Mouse (Mus musculus) right cerebral cortex, postnatal 4 days (tissue): ENCODE data around the gene Xpo1.
A peak's percentile ranks its signal among the peaks of the same experiment; 100 is the strongest.
"Not testable (repeated sequence)": the region's sequence is repeated elsewhere in the genome, so short reads cannot be mapped to it uniquely, and the experiment has no call there.

Experiments
- DNase-seq: peaks from one replicate; pipeline ENCODE4 v3.0.0-alpha.2; 2022

Xpo1 gene

DNA sequence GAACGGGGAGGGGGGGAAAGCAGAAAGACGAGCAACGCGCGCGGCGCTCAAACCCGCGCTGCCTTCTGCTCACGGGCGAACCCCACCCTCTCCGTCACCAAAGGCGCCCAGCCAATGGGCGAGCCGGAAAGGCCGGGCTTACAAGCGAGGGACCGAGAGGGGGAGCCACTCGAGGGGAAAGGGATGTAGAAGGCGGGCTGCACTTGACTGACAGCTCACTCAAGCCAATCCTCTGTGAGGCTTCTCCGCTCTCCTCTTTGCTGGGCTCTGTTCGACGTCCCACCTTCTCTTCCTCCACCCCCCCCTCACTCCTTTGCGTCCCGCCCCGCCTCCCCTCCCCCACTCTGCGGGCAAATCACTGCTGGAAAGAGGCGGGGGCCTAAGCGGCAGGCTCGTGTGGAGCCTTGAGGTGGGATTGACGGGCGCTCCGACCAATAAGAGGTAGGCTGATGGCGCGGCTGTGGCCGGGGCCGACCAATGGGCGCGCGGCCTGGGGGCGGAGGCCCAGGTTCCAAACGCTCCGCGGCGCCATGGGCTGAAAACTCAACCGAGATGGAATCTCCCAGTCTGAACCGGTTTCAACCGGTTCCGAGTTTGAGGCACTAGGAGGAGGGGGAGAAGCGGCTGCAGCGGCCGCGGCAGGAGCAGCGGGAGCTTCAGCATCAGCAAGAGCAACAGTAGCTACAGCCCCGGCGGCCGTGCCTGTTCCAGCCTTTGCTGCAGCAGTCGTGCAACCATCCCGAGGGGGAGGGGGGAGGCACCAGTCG lies at the start of gene Xpo1:
Gene Xpo1 (plus strand): TSS at position 615 of the 767 bp plus-strand sequence.
- peak; percentile 100 for DNase-seq

GRCm38 (mm10) chr11:23209717-23210116 lies 46.1 kb upstream of the Xpo1 start:
- no peak for DNase-seq

- peak; percentile 7 for DNase-seq
These were observed 45.0 kb upstream of the Xpo1 start for GRCm38 (mm10) chr11:23210590-23211510.

DNA sequence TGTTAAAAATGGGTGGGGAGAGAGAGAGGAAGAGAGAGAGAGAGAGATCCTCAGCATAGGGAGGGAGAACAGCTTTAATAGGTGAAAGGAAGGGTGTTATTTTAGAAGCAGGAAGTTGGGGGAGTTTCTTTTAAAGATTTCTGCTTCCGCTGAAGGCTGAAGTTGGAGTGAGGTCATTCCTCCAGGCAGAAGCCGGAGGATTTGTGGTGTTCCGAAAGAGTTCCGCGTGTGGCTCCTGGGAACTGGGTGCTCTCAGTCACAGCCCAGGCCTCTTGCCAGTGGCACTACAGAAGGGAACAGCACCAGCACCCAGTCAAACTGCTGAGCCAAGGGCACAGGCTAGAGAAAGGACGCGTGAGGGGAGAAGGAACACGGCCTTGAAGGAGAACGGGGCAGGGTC lies 38.4 kb upstream of the Xpo1 start:
- no peak for DNase-seq

DNA sequence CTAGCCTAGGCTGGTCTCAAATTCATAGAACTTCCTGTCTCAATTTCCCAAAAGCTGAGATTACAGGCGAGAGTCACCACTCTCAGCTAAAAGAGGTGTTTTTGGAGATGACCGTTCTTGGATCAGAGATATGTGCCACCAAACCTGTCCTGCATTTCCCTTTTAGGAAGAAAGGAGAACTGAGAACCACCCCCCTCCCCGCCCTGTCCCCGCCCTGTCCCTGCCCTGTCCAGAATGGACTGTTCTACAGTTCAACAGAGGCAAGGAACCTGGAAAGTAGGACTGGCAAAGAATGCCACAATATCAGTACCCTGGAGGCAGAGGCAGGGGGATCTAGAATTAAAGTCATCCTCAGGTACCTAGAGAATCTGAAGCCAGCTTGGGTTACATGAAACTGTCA lies 19.8 kb upstream of the Xpo1 start:
- DNase-seq: no peak

GRCm38 (mm10) chr11:23253931-23254330 lies 1.9 kb upstream of the Xpo1 start:
- no peak for DNase-seq

DNA sequence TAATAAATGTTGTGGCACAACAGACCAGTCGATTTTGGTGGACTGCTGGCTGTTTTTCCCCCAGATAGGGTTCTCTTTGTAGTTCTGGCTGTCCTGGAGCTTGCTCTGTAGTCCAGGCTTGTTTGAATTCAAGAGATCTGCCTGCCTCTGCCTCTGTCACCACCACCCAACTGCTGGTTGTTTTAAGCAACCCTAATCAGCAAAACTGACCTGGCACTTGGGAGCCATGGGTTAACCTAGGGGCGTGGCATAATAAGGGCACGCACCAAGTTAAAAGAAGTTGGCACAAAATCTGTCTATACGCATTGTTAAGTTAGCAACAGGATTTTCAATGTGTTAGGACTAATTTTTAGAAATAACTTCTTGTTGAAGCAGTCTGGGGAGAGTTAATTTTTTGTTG lies 1.3 kb upstream of the Xpo1 start:
- no peak for DNase-seq

- no peak for DNase-seq
These were observed 801 bp upstream of the Xpo1 start for GRCm38 (mm10) chr11:23255053-23255426.

DNA sequence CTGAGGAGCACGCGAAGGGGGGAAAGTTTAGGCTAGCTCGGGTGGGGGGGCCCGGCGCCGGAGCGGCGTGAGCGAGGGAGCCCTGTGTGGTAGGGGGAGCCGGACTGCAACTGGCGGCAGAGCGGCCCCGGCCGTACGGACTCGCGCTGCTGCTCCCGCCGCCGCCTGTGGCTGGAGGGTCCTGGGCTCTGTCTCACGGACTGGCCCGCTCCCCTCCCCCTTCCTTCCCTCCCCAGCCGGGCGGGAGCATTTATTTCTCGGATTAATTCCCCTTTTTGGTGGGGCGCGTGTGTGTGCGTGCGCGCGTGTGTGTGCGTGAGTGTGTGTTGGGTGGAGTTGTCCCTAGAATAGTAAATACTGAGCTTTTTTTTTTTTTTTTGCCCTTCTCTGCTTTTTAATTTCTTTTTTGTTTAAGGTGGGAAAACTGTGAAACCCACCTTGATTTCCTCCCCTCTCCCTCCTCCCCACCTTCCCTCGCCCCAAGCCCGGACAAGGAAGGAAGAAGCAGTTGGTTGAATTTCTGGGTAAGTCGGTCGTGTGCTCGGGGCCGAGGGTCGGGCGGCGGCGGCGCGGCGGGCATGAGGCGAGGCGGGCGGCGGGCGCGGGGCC lies 457 bp downstream of the Xpo1 start:
- no peak for DNase-seq

- DNase-seq: peak; percentile 52
These were observed 1.2 kb downstream of the Xpo1 start for GRCm38 (mm10) chr11:23256803-23257704.

DNA sequence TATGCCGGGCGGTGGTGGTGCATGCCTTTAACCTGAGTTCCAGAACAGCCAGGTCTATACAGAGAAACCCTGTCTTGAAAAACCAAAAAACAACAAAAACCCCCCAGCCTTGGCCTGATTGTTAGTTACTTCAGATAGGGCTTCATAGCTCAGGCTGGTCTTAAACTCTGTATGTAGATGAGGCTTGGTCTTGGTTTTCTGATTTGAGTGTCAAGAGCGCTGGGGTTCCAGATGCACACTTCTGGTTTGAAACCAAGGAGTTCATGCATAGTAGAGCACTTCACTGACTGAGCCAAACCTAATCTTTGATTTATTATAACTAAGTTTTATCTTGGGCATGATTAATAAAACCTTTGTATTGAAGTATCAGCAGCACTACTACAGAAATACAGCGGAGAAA lies 3.2 kb downstream of the Xpo1 start:
- no peak for DNase-seq

DNA sequence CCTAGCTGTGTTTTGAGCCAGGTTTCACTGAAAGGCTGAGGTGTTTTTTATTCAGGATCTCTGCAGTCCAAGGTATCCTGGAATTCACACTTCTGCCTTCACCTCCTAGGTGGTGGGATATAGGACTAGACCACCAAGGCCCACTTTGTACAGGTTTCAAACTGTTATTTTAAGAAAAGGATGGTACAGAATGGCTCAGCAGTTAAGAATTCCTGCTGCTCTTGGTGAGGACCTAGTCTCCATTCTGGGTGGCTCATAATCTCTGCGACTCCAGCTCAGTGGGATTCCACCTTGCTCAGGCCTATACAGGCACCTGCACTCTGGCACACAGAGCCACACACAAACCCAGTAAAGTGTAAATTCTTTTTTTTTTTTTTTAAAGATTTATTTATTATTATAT lies 3.6 kb downstream of the Xpo1 start:
- DNase-seq: no peak

DNA sequence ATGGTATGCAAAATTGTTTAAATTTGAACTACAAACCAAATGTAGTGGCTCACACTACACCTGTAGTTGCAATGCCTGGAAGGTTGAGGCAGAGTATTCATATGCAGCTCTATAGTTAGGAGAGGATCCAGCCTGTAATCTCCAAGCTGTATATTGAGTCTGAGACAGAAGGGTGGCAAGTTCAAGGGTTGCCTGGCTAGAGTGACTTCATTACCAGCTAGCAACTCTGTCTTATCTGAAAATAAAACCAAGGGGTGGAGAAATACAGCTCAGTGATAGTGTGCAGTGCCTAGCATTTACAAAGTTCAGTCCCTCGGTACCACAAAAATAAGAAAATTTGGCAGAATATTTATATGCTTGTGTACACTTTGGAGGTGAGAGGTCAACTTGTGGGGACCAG lies 4.3 kb downstream of the Xpo1 start:
- no peak for DNase-seq

DNA sequence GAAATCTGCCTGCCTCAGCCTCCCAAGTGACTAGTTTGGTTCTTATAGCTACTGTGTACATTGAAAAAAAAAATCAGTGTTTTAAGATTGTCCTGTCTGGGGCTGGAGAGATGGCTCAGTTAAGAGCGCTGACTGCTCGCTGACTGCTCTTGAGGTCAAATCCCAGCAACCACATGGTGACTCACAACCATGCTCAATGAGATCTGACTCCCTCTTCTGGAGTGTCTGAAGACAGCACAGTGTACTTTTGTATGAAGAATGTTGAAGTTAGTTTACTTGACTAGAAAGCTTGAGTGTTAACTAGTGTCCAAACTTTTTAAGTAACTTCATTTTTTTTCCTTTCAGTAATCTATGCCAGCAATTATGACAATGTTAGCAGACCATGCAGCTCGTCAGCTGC lies 5.6 kb downstream of the Xpo1 start:
- DNase-seq: no peak

- DNase-seq: no peak
These were observed 9.1 kb downstream of the Xpo1 start for GRCm38 (mm10) chr11:23264949-23265348.

DNA sequence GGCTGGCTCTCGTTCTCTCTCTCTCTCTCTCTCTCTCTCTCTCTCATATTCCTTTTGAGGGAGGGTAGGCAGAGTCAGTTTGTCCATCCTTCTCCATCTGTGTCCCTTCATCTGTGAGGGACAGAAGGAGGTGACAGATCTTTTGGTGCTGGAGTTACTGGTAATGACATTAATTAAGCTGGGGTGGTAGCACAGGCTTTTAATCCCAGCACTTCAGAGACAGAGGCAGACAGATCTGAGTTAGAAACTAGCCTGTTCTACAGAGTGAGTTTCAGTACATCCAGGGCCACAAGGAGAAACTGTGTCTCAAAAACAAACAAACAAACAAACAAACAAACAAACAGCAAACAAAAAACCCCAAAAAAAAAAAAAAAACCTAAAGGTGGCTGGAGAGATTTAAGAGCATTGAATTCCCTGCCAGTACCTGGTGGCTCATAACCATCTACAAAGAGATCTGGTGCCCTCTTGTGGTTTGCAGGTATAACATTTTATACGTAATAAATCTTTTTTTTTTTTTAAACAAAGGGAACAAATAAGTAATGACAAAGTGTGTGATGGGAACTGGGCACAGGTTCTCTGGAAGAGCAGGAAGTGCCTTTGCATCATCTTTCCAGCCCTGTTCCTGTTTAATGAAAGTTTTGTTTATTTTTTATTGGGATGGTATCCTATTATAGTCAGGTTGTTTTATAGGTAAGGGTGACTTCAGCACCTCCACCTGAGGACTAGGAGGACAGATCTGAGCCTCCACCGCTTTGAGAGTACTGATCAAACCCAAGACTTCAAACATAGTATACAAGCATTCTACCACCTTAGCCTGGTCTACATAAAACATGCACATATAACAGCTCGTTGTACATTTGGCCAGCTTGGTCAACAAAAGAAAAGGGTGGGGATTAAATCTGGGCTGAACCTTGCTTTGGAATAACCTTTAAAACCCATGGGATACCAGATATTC lies 16.2 kb downstream of the Xpo1 start:
- DNase-seq: no peak

GRCm38 (mm10) chr11:23275780-23276179 lies 19.9 kb downstream of the Xpo1 start:
- DNase-seq: no peak

DNA sequence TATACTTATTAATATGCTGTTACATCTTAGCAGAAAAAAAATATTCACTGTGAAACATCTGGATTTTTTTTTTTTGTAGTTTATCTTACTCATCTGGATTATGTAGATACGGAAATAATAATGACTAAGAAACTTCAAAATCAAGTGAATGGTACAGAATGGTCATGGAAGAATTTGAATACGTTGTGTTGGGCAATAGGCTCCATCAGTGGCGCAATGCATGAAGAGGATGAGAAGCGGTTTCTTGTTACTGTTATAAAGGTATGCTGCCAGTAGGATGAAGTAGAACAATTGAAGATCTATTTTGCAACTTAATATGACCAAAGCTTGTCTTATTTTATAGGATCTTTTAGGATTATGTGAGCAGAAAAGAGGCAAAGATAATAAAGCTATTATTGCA lies 28.6 kb downstream of the Xpo1 start:
- DNase-seq: no peak

GRCm38 (mm10) chr11:23288866-23289265 lies 33.0 kb downstream of the Xpo1 start:
- DNase-seq: not testable (repeated sequence)

- no peak for DNase-seq
These were observed 41.5 kb downstream of the Xpo1 start for GRCm38 (mm10) chr11:23297379-23297778.

DNA sequence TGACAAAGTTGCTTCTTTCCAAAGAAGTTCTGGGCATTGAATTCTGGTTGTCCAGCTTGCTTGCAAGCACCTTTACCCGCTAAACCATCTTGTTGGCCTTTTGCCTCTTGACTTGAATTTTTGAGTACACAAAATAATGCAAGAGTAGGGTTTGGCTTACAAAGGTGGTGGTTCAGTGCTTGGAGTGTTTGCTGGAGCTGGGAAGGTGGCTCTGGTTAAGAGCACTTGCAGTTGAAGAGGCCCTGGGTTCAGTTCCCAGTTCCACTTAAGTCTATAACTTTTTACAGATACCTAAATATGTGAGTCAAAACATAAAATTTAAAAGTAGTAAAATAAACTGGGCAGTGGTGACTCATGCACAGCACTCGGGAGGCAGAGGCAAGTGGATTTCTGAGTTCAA lies 42.5 kb downstream of the Xpo1 start:
- no peak for DNase-seq
